Mouse (Mus musculus) C2C12 (cell line): Measurements from ENCODE around the gene Apod. TPM values are rescaled to one million over a fixed set of nuclear protein-coding genes. Genes with fewer than 3 reads are reported as not detected.
A peak's percentile ranks its signal among the peaks of the same experiment; 100 is the strongest.

Experiments
- H3K27me3 ChIP-seq: one replicate; pipeline ENCODE4 v1.6.1; 2011; ENCODE audit not compliant: control insufficient read depth, insufficient read depth, insufficient read length
- H3K36me3 ChIP-seq: one replicate; pipeline ENCODE4 v1.6.1; 2011; ENCODE audit not compliant: control insufficient read depth, insufficient read depth
- H3K4me3 ChIP-seq: one replicate; pipeline ENCODE4 v1.5.1; 2011; ENCODE audit warnings: mild to moderate bottlenecking, control low read depth; ENCODE audit not compliant: poor library complexity, insufficient read depth, severe bottlenecking
- H3K79me2 ChIP-seq: one replicate; pipeline ENCODE4 v1.6.1; 2011; ENCODE audit not compliant: control insufficient read depth, insufficient read depth
- H3K79me3 ChIP-seq: one replicate; pipeline ENCODE4 v1.6.1; 2011; ENCODE audit warnings: low read depth, control low read depth
- H3ac ChIP-seq: one replicate; pipeline ENCODE3; 2011; ENCODE audit warnings: low read depth; ENCODE audit not compliant: control insufficient read depth, insufficient read length
- CEBPB ChIP-seq: IDR thresholded peaks from one replicate; pipeline ENCODE4 v1.6.1; 2011; ENCODE audit warnings: low read depth, mild to moderate bottlenecking, control low read depth, moderate library complexity
- CTCF ChIP-seq: IDR thresholded peaks from one replicate; pipeline ENCODE4 v1.5.1; 2011; ENCODE audit not compliant: control insufficient read depth, insufficient read depth, insufficient read length
- FOSL1 ChIP-seq: IDR thresholded peaks from one replicate; pipeline ENCODE4 v1.8.0; 2011; ENCODE audit warnings: mild to moderate bottlenecking, low read length; ENCODE audit not compliant: poor library complexity, insufficient read depth, severe bottlenecking
- MAX ChIP-seq: IDR thresholded peaks from one replicate; pipeline ENCODE4 v1.6.1; 2011; ENCODE audit warnings: mild to moderate bottlenecking, control low read depth
- MYOD1 ChIP-seq: IDR thresholded peaks from one replicate; pipeline ENCODE4 v1.6.1; 2011; ENCODE audit warnings: low read depth; ENCODE audit not compliant: control insufficient read depth, insufficient read length
- MYOG ChIP-seq: IDR thresholded peaks from one replicate; pipeline ENCODE4 v1.6.1; 2011; ENCODE audit not compliant: control insufficient read depth, insufficient read length; ENCODE audit errors: extremely low read depth
- USF1 ChIP-seq: IDR thresholded peaks from one replicate; pipeline ENCODE4 v1.6.1; 2011; ENCODE audit warnings: low read depth, mild to moderate bottlenecking, control low read depth, moderate library complexity
- polyA plus RNA-seq: library from polyadenylated mRNA; unstranded; fragments of >200 nt; fragmentation: generic; extraction: Trizol; gene quantifications from one replicate; pipeline ENCODE4 v1.2.1, GENCODE M21; 2012; ENCODE audit warnings: missing spikeins

The Apod gene
- polyA plus RNA-seq, 1 experiment, result 0.07 TPM

DNA sequence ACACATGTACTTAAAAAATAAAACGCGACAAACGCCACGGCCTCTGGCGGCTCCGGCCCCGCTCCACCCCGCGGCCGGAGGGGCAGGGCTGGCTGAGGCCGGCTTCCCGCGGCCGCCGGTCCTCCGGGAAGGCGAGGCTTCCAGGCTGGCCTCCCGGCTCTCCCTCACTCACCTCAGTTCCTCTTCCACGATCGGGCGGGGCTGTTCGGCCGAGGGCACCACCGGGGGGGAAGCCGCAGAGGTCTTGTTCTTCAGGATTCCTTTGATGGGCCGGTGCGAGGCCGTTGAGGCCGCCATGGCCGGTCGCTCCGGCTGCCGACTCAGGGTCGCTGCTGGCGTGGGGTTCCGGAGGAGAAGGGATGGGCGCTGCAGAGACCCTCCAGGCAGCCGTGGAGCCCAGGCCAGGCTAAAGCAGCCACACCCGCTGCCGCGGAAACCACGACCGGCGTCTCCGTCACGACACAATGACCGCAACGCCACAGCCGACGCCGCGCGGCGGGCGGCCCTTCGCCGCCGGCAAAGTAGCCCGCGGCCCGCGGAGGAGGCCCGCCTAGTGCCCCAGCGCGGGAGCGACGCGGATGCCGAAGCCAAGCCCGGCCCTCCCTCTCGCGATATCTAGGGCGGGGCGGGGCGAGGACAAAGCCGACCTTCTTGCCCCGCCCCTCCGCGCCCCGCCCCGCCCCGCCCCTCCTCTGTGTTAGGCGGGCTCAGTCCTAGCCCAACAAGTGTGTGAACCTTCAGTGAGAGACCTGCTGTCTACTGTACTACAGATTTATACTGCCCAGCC is 39.7 kb downstream of the Apod start, which contains the start of gene Ppp1r2:
Ppp1r2 (minus strand) TSS at position 604 of the 787 bp plus-strand sequence.
- Histone ChIP-seq H3K36me3 (peaks cover 10% of the 10 kb centered on the region), H3K79me3 (peaks cover 47% of the 10 kb centered on the region), H3K79me2 (peaks cover 51% of the 10 kb centered on the region), H3K27me3 (no peaks in the 10 kb centered on the region), H3K4me3 (peak within 1 kb of the TSS; percentile 84), H3ac (peak within 1 kb of the TSS; percentile 92)
- TF ChIP-seq USF1 (no peak), MAX (no peak), MYOG (no peak), CEBPB (no peak), FOSL1 (no peak), MYOD1 (no peak), CTCF (no peak)

- H3K79me3 ChIP-seq, result peaks cover 54% of the 10 kb centered on the region
- TF ChIP-seq USF1 (no peak), CTCF (no peak), MYOG (no peak), MYOD1 (no peak), MAX (no peak), CEBPB (no peak), FOSL1 (no peak)
- peak overlapping the region; percentile 61 for H3ac ChIP-seq
- no peaks in the 10 kb centered on the region for H3K27me3 ChIP-seq
- H3K4me3 ChIP-seq, result peak overlapping the region; percentile 84
- peaks cover 59% of the 10 kb centered on the region for H3K79me2 ChIP-seq
- peaks cover 10% of the 10 kb centered on the region for H3K36me3 ChIP-seq
Observed at GRCm38 (mm10) chr16:31274084-31274483, 40.5 kb downstream of the Apod start.

DNA sequence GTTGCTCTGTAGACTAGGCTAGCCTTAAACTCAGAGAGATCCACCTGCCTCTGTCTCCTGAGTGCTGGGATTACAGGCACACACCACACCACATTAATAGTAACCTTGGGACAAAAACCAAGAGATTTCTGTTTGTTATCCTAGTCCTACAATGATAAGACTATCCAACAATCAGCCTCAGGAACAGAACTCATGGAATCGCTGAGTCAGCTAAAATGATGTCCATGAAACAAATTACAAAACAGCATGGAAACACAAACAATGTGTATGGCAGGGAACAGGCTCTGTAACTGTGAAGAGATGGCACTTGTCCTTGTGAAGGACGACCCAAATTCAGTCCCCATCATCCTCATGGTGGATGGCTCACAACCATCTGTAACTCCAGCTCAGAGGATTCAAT is 47.9 kb downstream of the Apod start:
- Histone ChIP-seq H3K4me3 (no peak overlapping the region), H3K36me3 (peaks cover 34% of the 10 kb centered on the region), H3K79me3 (peaks cover 76% of the 10 kb centered on the region), H3ac (no peak overlapping the region), H3K27me3 (no peaks in the 10 kb centered on the region), H3K79me2 (peaks cover 78% of the 10 kb centered on the region)
- TF ChIP-seq FOSL1, result no peak
- TF ChIP-seq MYOG, result no peak
- TF ChIP-seq MAX, result no peak
- no peak for TF ChIP-seq CTCF
- TF ChIP-seq CEBPB, result no peak

DNA sequence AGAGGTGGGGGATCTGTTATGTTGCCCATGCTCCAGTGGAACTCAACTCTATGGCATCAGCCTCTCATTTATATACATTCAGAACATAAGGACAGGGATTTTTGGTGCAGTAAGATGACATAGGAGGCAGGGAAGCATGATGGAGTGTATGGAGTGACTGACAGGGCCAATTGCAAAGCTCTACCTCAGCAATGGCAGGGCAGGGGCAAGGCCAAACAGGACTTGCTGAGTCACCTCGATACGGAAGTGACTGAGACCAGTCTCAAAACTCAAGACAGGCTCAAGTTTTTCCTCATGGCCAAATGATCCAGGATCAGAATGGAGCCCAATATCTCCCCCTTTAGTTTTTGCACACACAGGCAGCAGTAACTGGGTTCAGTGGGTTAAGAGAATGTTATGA is 58.5 kb downstream of the Apod start:
- H3K36me3 ChIP-seq, result peaks cover 69% of the 10 kb centered on the region
- H3K27me3 ChIP-seq, result no peaks in the 10 kb centered on the region
- no peak overlapping the region for H3ac ChIP-seq

GRCm38 (mm10) chr16:31255685-31256084 is 58.9 kb downstream of the Apod start:
- Histone ChIP-seq H3K4me3 (no peak overlapping the region), H3K36me3 (peaks cover 65% of the 10 kb centered on the region), H3ac (no peak overlapping the region), H3K79me3 (no peaks in the 10 kb centered on the region), H3K27me3 (no peaks in the 10 kb centered on the region), H3K79me2 (no peaks in the 10 kb centered on the region)
- TF ChIP-seq USF1 (no peak), MYOD1 (no peak), MYOG (no peak), MAX (no peak), CTCF (no peak), FOSL1 (no peak), CEBPB (no peak)

More for the DNA sequence above, 58.5 kb downstream of the Apod start:
- TF ChIP-seq CTCF (no peak), MYOG (no peak), USF1 (no peak), MYOD1 (no peak), FOSL1 (no peak), CEBPB (no peak), MAX (no peak)
- H3K79me2 ChIP-seq, result no peaks in the 10 kb centered on the region
- H3K79me3 ChIP-seq, result no peaks in the 10 kb centered on the region
- H3K4me3 ChIP-seq, result no peak overlapping the region
